Mouse (Mus musculus) lung, embryonic 16.5 days (tissue): ENCODE measurements around the gene Tars2. TPM values are rescaled to one million over a fixed set of nuclear protein-coding genes. Genes with fewer than 3 reads are reported as not detected.
"Not testable (repeated sequence)": the region's sequence is repeated elsewhere in the genome, so short reads cannot be mapped to it uniquely, and the experiment has no call there.

ENCODE experiments used
- ATAC-seq: fragments of 200-750 bp; cut with Nextera tagmentation; 2 replicates; pipeline ENCODE4 v1.8.0; 2017; ENCODE audit warnings: low read depth, mild to moderate bottlenecking, moderate library complexity
- H3K27ac ChIP-seq: fragments of 300-500 bp; sonication (generic); 2 replicates; pipeline ENCODE4 v1.5.1; 2014; ENCODE audit warnings: mild to moderate bottlenecking, control low read depth, low read length
- H3K27me3 ChIP-seq: fragments of 300-500 bp; sonication (generic); 2 replicates; pipeline ENCODE4 v1.6.1; 2014; ENCODE audit warnings: low read depth, low read length, mixed read lengths; ENCODE audit not compliant: control insufficient read depth, insufficient read depth
- H3K36me3 ChIP-seq: fragments of 300-500 bp; sonication (generic); 2 replicates; pipeline ENCODE4 v1.6.1; 2014; ENCODE audit warnings: low read length; ENCODE audit not compliant: control insufficient read depth, insufficient read depth
- H3K4me1 ChIP-seq: fragments of 300-500 bp; sonication (generic); replicated peaks from 2 replicates; pipeline ENCODE4 v1.6.1; 2014; ENCODE audit warnings: low read length, mixed read lengths; ENCODE audit not compliant: control insufficient read depth, insufficient read depth
- H3K4me2 ChIP-seq: fragments of 300-500 bp; sonication (generic); 2 replicates; pipeline ENCODE4 v1.6.1; 2014; ENCODE audit warnings: low read depth, low read length, control low read depth
- H3K4me3 ChIP-seq: fragments of 300-500 bp; sonication (generic); 2 replicates; pipeline ENCODE4 v1.5.1; 2014; ENCODE audit warnings: mild to moderate bottlenecking, low read length, control low read depth
- H3K9ac ChIP-seq: fragments of 300-500 bp; sonication (generic); 2 replicates; pipeline ENCODE4 v1.6.1; 2014; ENCODE audit warnings: low read length, control low read depth
- H3K9me3 ChIP-seq: fragments of 300-500 bp; sonication (generic); 2 replicates; pipeline ENCODE4 v1.6.1; 2016; ENCODE audit warnings: low read length; ENCODE audit not compliant: control insufficient read depth
- WGBS: fragments of 180-500 bp; shearing (Covaris S2); extraction: QIAGEN DNeasy Blood & Tissue Kit; methylation state at CpG from one replicate; pipeline ENCODE4 v1.1.7; 2014; 5-methylcytosine and 5-hydroxymethylcytosine counted together
- microRNA-seq: library from miRNA; unstranded; fragments of <30 nt; microRNA quantifications from one replicate; pipeline ENCODE4, GENCODE M21; 2016
- polyA plus RNA-seq: library from polyadenylated mRNA; unstranded; fragments of >200 nt; fragmentation: Nextera tagmentation; extraction: Ambion mirVana; gene quantifications from 2 replicates; pipeline ENCODE4 v1.2.1, GENCODE M21; 2015

The Tars2 gene
- polyA plus RNA-seq, 1 experiment from 2014 or later: 42.5 TPM

GRCm38 (mm10) chr3:95693821-95694807 lies 65.9 kb downstream of the Tars2 start:
- no peak for ATAC-seq
- 49% methylated on average over 11 of the region's 11 CpGs for WGBS
- Histone ChIP-seq H3K9ac (no peak overlapping the region), H3K4me2 (no peak overlapping the region), H3K9me3 (no peaks in the 10 kb centered on the region), H3K36me3 (no peaks in the 10 kb centered on the region), H3K27me3 (no peaks in the 10 kb centered on the region), H3K4me3 (no peak overlapping the region), H3K27ac (no peak overlapping the region), H3K4me1 (peaks cover 30% of the 10 kb centered on the region)

GRCm38 (mm10) chr3:95692677-95693076 lies 67.3 kb downstream of the Tars2 start:
- no peaks in the 10 kb centered on the region for H3K27me3 ChIP-seq
- no peaks in the 10 kb centered on the region for H3K36me3 ChIP-seq
- H3K4me1 ChIP-seq: peaks cover 36% of the 10 kb centered on the region
- H3K9me3 ChIP-seq: no peaks in the 10 kb centered on the region
- no peak overlapping the region for H3K4me2 ChIP-seq
- no peak for ATAC-seq
- WGBS: 47% methylated on average over 6 of the region's 6 CpGs
- no peak overlapping the region for H3K9ac ChIP-seq
- no peak overlapping the region for H3K27ac ChIP-seq
- H3K4me3 ChIP-seq: no peak overlapping the region

- not testable (repeated sequence) for ATAC-seq, H3K36me3 ChIP-seq, H3K9ac ChIP-seq, H3K27me3 ChIP-seq, H3K9me3 ChIP-seq, H3K4me3 ChIP-seq, H3K4me2 ChIP-seq
- H3K4me1 ChIP-seq: peaks cover 42% of the 10 kb centered on the region
- H3K27ac ChIP-seq: peak overlapping the region; percentile 65; the same call in 1 of the 2 replicates
- 72% methylated on average over 2 of the region's 2 CpGs for WGBS
Measured at GRCm38 (mm10) chr3:95690552-95690951, 69.5 kb downstream of the Tars2 start.

Small RNA genes lying within 50 kb of the gene (microRNA-seq; reads per million reads assigned to microRNA genes)
- not detected for gene Mir7014

Other genes starting within 250 kb of the Tars2 start
- 25.7 and 28.1 TPM in 2 replicates for gene Ctss, start 233.4 kb downstream of the Tars2 start, polyA plus RNA-seq
- gene Hormad1, start 200.5 kb downstream of the Tars2 start, polyA plus RNA-seq: not detected in 2 replicates
- gene Golph3l, start 171.3 kb downstream of the Tars2 start, polyA plus RNA-seq: 34.1 and 35.1 TPM in 2 replicates
- gene Ensa, start 135.2 kb downstream of the Tars2 start, polyA plus RNA-seq: 61.6 and 65.0 TPM in 2 replicates
- 23.1 and 31.7 TPM in 2 replicates for gene Mcl1, start 101.4 kb downstream of the Tars2 start, polyA plus RNA-seq
- gene Adamtsl4, start 72.3 kb downstream of the Tars2 start, polyA plus RNA-seq: 4.4 and 5.5 TPM in 2 replicates
- gene Ecm1, start 20.6 kb downstream of the Tars2 start, polyA plus RNA-seq: 22.3 and 23.8 TPM in 2 replicates
- 21.4 and 22.1 TPM in 2 replicates for gene Rprd2, start 58.7 kb upstream of the Tars2 start, polyA plus RNA-seq
- gene Prpf3, start 95.7 kb upstream of the Tars2 start, polyA plus RNA-seq: 43.5 and 48.0 TPM in 2 replicates
- 326 and 362 TPM in 2 replicates for gene Mrps21, start 111.3 kb upstream of the Tars2 start, polyA plus RNA-seq
- gene Ciart, start 122.0 kb upstream of the Tars2 start, polyA plus RNA-seq: 5.1 and 5.6 TPM in 2 replicates
- 81.5 and 85.5 TPM in 2 replicates for gene BC028528, start 131.8 kb upstream of the Tars2 start, polyA plus RNA-seq
- 39.1 and 39.4 TPM in 2 replicates for gene Aph1a, start 133.8 kb upstream of the Tars2 start, polyA plus RNA-seq
- gene Car14, start 144.5 kb upstream of the Tars2 start, polyA plus RNA-seq: 9.2 and 13.0 TPM in 2 replicates
- gene Anp32e, start 169.0 kb upstream of the Tars2 start, polyA plus RNA-seq: 193 and 230 TPM in 2 replicates
- 24.0 and 25.3 TPM in 2 replicates for gene Plekho1, start 235.8 kb upstream of the Tars2 start, polyA plus RNA-seq